Mouse (Mus musculus): ENCODE results near the gene Wee2. TPM values are rescaled to one million over a fixed set of nuclear protein-coding genes. Genes with fewer than 3 reads are reported as not detected.
A peak's percentile ranks its signal among the peaks of the same experiment; 100 is the strongest.

Gene Wee2
- polyA plus RNA-seq, 1 experiment from 2014 or later, result 0.35 TPM

DNA sequence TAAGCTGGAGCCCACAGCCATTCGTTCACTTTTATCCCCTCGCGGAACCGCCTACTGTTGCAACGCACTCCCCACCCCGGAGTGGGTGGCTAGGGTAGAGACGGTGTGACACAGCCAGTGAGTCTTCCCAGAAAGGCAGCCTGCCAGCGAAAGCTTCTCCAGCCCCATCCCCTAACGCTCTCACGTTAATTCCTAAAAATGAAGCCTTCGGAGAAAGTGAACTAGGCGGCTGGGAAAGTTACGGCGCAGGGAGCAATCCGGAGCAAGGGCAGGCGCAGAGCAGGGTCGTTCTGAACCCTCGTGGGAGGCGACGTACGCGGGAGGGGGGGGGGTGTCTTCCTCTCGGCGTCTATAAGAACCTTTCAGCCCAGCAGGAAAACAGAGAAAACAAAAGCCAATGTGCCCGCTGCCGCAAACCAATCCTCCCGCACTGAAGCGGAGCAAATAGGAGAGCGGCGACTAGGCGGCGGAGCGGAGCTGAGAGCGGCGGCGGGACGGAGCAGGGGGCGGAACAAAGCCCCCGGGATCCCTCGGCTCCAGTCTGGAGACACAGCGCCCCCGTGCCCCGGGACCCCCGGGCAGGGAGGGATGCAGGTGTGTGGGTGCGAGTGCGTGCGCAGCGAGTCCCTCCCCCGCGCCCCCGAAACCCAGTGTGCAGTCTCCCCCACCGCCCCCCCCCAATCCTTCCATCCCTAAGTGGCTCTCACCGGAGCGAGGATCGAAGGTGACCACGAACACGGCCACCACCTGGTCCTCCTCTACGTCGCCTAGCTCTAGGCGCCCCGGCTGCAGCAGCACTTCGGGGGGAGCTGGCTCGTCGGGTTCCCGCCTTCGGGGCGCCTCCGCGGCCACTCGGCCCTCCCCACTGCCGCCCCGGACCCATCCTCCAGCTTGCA is 3.5 kb upstream of the Wee2 start:
- DNase-seq (ENCODE audit: low spot score), result peak; percentile 60

DNA sequence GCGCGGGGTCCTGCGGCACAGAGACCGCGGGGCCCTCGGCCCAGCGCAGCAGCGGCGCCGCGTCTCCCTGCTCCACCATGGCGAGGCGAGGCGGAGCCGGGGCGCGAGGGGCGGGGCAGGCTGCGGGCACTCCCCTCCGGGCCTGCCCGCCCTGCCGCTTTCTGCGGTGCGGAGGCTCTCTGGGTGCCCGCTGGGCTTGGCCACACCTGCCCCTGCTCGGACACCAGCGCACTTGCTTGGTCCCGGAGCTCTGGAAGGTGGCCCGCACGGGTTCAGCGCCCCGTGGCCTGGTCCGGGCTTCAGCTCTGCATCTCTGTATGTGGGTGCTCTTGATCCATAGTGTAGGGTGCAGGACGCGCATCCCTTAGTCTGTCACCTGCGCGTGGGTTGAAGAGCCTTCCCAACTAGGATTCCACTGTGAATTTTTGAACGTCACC is 2.8 kb upstream of the Wee2 start, which contains the start of gene E330009J07Rik:
TSS of gene E330009J07Rik (minus strand) at position 89 of the 437 bp plus-strand sequence.
- DNase-seq (ENCODE audit: low spot score), result peak; percentile 71

DNA sequence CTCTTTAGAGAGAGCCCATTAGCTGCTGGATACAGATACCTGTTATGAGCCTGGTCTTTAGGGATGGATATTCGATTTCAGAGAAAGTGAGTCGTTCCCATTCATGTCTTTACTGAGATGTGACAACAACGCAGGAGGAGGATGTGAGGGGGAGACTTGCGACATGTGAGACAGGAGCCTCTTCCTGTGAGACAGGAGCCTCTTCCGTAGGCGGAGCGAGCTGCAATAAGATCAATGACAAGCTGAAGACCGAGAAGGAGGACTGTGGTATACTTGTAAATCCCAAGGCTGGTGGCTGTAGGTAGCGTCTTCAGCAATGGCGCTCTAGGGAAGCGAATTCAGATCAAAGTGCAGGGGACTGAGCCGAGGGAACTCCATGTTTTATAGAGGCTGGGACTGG is 843 bp downstream of the Wee2 start:
- DNase-seq (ENCODE audit: low spot score), result peak; percentile 73

DNA sequence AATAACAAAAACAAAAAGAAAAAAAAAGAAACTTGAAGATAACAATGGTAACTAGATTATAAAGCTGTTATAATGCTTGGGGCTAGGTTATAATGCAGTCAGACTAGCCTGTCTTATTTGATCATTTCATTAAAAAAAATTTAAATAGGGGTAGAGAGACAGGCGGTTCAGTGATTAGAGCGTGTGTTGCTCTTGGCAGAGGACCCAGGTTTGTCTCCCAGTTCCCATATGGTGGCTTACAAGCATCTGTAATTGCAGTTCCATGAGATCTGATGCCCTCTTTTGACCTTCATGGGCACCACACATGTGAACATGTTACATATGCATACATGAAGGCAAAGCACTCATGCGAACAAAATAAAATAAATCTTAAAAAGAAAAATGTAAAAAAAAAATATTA is 2.4 kb downstream of the Wee2 start:
- no peak for DNase-seq (ENCODE audit: low spot score)

DNA sequence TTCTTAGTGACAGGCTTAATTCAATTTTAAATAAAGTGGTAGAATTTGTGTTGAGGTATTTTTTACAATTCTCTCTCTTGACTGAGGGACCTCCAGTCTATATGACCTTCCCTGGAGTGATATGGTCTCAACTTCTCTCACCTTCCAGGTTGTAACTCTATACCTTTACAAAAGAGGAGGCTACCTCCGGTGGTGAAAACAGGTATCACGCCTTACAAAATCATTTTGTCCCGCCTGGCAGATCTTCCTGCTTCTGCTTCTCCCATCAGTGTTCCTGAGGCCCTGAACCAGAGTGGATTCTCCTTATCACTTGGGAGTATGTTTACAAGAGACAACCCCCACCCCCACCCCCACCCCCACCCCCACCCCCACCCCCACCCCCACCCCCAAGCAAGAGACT is 2.9 kb downstream of the Wee2 start:
- DNase-seq (ENCODE audit: low spot score), result no peak

DNA sequence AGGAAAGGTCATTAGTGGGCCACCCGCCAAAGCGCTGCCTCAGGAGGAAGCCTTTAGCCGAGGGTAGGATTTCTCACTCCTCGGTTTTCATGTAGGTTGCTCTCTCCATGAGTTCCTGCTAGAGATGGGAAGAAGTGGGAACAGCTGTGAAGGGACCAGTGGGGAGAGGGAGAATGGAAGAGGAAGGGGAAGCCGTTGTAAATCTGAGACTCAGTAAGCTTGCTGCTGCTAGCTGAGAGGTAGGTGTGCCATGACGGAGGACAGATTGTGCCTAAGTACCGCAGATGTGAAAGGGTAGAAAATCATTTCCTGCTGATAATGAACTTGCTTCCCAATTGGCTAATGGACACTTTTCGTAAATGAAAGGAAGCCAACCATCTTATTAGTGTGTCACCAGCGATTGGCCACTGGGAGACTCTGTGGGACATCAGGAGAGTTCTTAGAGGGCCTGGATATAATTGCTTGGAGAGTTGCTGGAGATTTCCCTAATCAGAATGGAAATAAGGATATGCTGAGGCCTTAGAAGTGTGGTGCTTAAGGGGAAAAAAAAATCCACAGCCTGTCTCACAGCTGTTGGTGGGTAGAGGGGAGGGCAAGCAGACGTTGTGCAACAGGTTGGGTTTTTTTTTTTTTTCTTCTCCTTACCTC is 4.5 kb downstream of the Wee2 start:
- no peak for DNase-seq (ENCODE audit: low spot score)

DNA sequence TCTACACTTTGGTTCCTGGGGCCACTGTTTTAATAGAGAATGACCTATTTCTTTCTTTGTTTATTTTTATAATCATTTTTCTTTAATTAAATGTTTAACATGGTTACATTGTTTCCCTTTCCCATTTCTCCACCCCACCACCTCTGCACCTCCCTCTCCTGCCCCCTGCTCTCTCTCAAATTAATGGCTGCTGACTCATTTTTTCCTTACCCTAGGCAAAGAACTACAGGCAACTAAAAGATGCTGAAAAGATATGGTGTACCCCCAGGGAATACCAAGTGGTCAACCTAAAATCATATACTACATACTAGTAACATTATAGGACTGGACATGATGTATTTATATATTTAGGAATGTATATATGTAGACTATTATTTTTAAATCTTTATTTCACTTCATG is 9.7 kb downstream of the Wee2 start:
- DNase-seq (ENCODE audit: low spot score), result no peak

DNA sequence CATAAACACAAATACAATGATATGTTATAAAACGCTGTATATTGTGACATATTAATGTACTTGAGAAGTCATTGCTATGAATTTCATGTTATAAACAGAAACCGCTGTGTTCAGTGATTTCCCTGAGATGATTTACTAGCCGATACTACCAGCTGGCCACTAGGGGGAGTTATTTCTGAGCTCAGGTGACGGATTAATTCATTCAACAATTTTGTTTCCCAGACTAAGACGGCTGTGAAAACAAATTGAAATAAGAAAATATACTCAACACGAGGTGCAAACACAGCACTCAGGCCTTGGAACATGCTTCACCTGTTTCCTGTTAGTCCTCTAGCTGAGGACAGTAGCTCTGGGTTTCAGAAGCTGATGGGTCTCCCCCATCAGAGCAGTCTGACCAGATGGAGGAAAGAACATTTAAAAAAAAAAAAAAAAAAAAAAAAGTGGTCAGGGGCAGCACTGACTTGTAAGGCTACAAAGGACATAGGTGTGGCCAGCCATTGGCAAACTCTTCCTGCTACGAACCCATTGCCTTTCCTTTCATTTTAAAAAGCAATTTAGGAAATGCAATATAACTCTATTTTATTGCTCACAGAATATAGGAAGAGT is 15.7 kb downstream of the Wee2 start:
- peak; percentile 46 for DNase-seq (ENCODE audit: low spot score)

DNA sequence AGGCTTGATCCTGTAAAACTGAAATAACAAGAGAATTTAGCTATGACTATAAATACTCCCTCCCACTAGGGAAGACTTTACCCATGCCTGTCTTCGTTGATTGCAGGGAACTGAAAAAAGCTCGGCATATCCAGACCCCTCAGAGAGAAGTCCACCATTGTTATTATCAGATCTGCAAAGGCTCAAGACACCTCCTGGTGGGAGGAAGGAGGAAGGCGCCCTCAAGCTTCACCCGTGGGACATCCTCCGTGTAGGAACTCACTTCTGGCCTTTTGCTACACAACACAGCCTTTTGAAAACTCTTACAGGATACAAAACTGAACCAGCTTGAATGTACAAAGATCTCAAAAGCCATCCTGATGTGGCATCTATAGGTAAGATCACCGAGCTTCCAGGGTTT is 26.8 kb downstream of the Wee2 start:
- DNase-seq (ENCODE audit: low spot score), result peak; percentile 14

DNA sequence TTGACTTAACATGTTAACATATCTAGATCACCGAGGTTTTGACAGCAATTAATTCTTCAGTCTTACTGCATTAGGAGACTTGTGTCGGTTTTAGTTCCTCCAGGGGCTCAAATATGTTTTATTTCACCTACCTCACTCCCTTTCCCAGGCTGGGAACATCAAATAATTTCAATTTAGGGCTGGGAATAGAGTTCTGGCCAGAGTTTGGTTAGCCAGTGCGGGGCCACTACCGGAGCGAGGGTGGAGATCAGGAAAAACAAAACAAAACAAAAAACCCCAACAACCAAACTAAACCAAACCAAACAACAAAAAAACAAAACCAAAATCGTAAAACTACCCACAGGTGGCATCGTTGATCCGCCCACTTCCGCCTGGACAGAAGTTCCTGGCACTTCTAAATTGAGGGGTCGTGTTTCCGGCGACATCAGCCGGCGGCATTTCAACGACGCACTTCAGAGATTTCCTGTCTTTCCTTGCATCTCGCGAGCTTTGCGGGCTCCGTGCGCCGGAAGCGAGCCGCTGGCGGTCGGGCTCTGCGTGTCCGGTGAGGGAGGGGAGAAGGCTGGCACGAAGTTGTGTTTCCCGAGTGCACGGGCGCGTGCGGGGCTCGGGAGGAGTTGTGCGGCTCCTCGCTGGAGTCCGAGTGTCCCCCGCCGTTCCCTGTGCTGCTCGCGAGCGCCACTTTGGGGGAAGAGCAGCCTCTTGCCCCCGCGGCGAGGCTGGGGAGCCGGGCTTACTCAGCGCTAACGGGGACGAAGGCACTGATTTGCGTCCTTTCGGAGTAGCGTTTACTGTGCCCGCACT is 32.2 kb downstream of the Wee2 start, which contains the start of gene Ssbp1:
TSS of gene Ssbp1 (plus strand) at position 437 of the 804 bp plus-strand sequence.
- DNase-seq (ENCODE audit: low spot score), result peak; percentile 97

DNA sequence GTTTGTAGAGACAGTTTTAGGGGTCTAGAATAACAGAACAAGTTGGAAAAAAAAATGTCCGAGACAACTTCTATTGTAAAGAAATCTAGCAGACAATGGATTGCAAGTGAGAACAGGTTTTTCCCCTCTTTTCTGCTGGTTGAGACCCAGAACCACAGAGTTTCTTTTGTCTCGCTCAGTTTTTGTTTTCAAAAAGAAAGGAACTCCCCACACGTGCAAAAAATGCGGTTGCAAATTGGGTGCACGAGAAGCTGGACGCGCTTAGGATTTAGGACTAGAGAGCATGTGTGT is 32.8 kb downstream of the Wee2 start:
- no peak for DNase-seq (ENCODE audit: low spot score)

DNA sequence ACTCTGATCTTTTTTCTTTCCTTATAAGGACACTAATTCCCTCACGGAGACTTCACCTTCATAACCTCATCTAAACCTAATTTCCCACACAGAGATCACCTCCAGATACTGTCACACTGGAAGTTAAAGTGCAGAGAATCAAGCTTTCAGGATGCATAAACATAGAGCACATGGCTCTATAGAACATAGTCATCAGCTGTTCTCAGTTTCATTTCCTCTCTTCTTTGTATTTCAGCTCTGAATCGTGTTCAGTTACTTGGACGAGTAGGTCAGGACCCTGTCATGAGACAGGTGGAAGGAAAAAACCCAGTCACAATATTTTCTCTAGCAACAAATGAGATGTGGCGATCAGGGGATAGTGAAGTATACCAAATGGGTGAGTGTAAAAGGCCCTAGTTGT is 37.2 kb downstream of the Wee2 start:
- no peak for DNase-seq (ENCODE audit: low spot score)

DNA sequence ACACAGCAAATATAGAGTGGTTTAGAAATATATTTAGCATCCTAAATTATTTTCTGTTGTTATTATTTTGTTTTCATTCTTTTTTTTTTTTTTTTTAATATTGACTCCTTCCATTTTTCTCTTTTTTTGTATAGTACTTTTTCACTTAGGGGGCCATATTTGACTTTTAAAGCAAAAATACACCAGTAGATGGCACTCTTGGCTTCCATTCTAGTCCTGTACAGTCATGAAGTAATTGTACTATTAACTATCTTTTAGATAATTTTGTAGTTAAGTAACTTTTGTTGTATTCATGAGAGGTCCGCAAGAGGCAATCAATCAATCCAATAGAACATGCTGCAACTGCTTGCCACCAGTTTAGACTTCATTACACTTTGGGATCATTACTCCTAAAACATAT is 40.8 kb downstream of the Wee2 start:
- no peak for DNase-seq (ENCODE audit: low spot score)

DNA sequence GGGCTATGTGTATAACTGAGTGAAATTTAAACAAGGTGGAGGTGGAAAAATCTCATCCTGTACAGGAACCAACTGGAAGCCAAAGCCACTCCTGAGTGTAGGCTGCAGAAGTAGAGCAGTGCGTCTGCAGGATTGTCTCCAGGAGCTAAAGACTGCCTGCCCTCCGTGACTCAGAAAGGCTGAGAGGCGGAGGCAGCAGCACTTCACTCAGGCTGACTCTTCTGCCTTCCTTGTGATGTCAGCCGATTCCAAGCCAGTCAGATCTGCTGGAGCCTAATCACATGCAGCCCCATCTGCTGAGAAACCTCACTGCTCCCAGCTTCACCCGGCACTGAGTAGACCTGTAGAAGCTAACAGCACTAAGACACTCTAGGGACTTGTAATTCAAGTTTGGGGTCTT is 43.4 kb downstream of the Wee2 start:
- no peak for DNase-seq (ENCODE audit: low spot score)

DNA sequence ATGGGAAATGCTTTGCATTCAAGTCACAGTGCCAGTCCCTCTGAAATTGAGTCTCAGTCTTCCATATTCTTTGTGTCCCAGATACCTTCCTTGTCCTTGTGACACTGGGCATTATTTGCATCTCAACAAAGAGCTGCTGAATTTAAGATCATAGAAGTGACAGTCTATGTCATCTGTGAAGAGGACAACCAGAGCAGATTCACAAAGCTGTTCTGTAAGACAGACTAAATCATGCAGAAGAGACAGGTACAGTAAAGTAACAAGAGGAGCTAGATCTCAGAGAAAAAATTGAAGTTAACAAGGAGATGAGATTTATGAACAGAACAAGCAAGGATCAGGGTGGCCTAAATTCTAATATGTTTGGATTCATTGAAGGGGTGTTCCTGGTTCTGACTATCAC is 52.0 kb downstream of the Wee2 start, which contains the start of gene Tas2r137:
TSS of gene Tas2r137 (plus strand) at position 301 of the 400 bp plus-strand sequence.
- DNase-seq (ENCODE audit: low spot score), result no peak

DNA sequence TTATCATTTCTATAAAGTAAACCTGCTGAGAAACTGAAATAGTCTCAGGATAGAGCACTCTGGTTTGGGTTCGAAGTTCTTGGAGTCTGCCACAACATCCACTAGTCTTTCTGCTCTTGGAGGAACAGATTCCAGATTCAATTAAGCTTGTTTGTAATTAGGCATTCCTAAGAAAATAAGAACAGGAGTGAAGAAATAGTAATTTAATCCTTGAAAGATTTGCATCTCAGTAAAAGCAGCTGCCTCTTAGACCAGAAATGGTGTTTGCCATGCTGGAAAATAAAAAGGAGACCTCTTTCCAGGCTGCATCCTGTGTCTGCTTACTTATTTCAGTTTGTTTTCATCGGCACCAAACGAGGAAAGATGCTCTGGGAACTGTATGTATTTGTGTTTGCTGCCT is 54.3 kb downstream of the Wee2 start, which contains the start of gene Tas2r108:
TSS of gene Tas2r108 (plus strand) at position 301 of the 400 bp plus-strand sequence.
- no peak for DNase-seq (ENCODE audit: low spot score)

Other genes starting within 250 kb of the Wee2 start
- 41.5 and 45.2 TPM in 2 replicates for gene Agk, start 113.9 kb upstream of the Wee2 start, polyA plus RNA-seq (2015; fragmentation: Nextera tagmentation; extraction: Ambion mirVana)
- 16.0 and 17.6 TPM in 2 replicates for gene E330009J07Rik, start 3.0 kb upstream of the Wee2 start, polyA plus RNA-seq (2015; fragmentation: Nextera tagmentation; extraction: Ambion mirVana)
- 190 and 207 TPM in 2 replicates for gene Ssbp1, start 32.3 kb downstream of the Wee2 start, polyA plus RNA-seq (2015; fragmentation: Nextera tagmentation; extraction: Ambion mirVana)
- gene Tas2r137, start 52.1 kb downstream of the Wee2 start, polyA plus RNA-seq (2015; fragmentation: Nextera tagmentation; extraction: Ambion mirVana), result not detected in 2 replicates
- gene Tas2r108, start 54.4 kb downstream of the Wee2 start, polyA plus RNA-seq (2015; fragmentation: Nextera tagmentation; extraction: Ambion mirVana), result 0.13 and 0.17 TPM in 2 replicates
- gene Prss37, start 80.4 kb downstream of the Wee2 start, polyA plus RNA-seq (2015; fragmentation: Nextera tagmentation; extraction: Ambion mirVana), result 0.15 TPM in 1 of 2 replicates, not detected in the other
- gene Olfr461, start 116.0 kb downstream of the Wee2 start, polyA plus RNA-seq (2015; fragmentation: Nextera tagmentation; extraction: Ambion mirVana), result 0.22 TPM in 1 of 2 replicates, not detected in the other
- not detected in 2 replicates for gene Olfr460, start 130.4 kb downstream of the Wee2 start, polyA plus RNA-seq (2015; fragmentation: Nextera tagmentation; extraction: Ambion mirVana)
- gene Clec5a, start 146.7 kb downstream of the Wee2 start, polyA plus RNA-seq (2015; fragmentation: Nextera tagmentation; extraction: Ambion mirVana), result 1.1 and 1.2 TPM in 2 replicates
- gene Tas2r138, start 174.2 kb downstream of the Wee2 start, polyA plus RNA-seq (2015; fragmentation: Nextera tagmentation; extraction: Ambion mirVana), result 0.13 TPM in 1 of 2 replicates, not detected in the other
- 1.1 and 1.2 TPM in 2 replicates for gene Mgam, start 189.7 kb downstream of the Wee2 start, polyA plus RNA-seq (2015; fragmentation: Nextera tagmentation; extraction: Ambion mirVana)

Data from thymus, postnatal 0 days (tissue).